Mouse (Mus musculus) testis, adult 2 months (tissue): ENCODE results near the gene Rrp12. TPM values are rescaled to one million over a fixed set of nuclear protein-coding genes. Genes with fewer than 3 reads are reported as not detected.

Experiments
- H3K27ac ChIP-seq: fragments of 200-500 bp; 2 replicates; pipeline ENCODE4 v1.5.1; 2012; ENCODE audit warnings: low read depth, low read length; ENCODE audit not compliant: control insufficient read depth, insufficient read depth
- H3K27me3 ChIP-seq: fragments of 200-500 bp; 2 replicates; pipeline ENCODE4 v1.6.1; 2012; ENCODE audit warnings: mild to moderate bottlenecking, low read length, moderate library complexity; ENCODE audit not compliant: control insufficient read depth, insufficient read depth
- H3K36me3 ChIP-seq: fragments of 200-500 bp; 2 replicates; pipeline ENCODE4 v1.6.1; 2012; ENCODE audit warnings: mild to moderate bottlenecking, low read length; ENCODE audit not compliant: control insufficient read depth, insufficient read depth
- H3K4me1 ChIP-seq: fragments of 200-500 bp; 2 replicates; pipeline ENCODE4 v1.6.1; 2012; ENCODE audit warnings: low read length; ENCODE audit not compliant: control insufficient read depth, insufficient read depth
- H3K4me3 ChIP-seq: fragments of 200-500 bp; 2 replicates; pipeline ENCODE4 v1.5.1; 2012; ENCODE audit warnings: low read depth, mild to moderate bottlenecking, low read length, moderate library complexity, mixed read lengths; ENCODE audit not compliant: control insufficient read depth
- CTCF ChIP-seq: fragments of 200-500 bp; IDR thresholded peaks from 2 replicates; pipeline ENCODE4 v1.5.1; 2012; ENCODE audit warnings: low read depth, mild to moderate bottlenecking, inconsistent platforms, low read length, moderate library complexity; ENCODE audit not compliant: control insufficient read depth, insufficient read depth, insufficient replicate concordance
- POLR2A ChIP-seq: fragments of 200-500 bp; IDR thresholded peaks from 2 replicates; pipeline ENCODE4 v1.6.1; 2012; ENCODE audit warnings: low read depth, mild to moderate bottlenecking, inconsistent platforms, low read length, moderate library complexity; ENCODE audit not compliant: control insufficient read depth
- polyA plus RNA-seq: library from polyadenylated mRNA; depleted of rRNA; stranded (reverse); fragments of >200 nt; gene quantifications from 2 replicates; pipeline ENCODE4 v1.2.3, GENCODE M21; 2012

Rrp12 gene
- polyA plus RNA-seq, 1 experiment: 32.3 TPM

GRCm38 (mm10) chr19:41831718-41832391 is 64.1 kb downstream of the Rrp12 start:
- Histone ChIP-seq H3K27ac (no peak overlapping the region), H3K36me3 (no peaks in the 10 kb centered on the region), H3K4me3 (peak overlapping the region; percentile 97), H3K4me1 (peaks cover 16% of the 10 kb centered on the region), H3K27me3 (peaks cover 9% of the 10 kb centered on the region; the same call in 1 of the 2 replicates)
- TF ChIP-seq POLR2A (no peak), CTCF (no peak)

GRCm38 (mm10) chr19:41831101-41831570 is 64.8 kb downstream of the Rrp12 start:
- peaks cover 9% of the 10 kb centered on the region; the same call in 1 of the 2 replicates for H3K27me3 ChIP-seq
- peak overlapping the region; percentile 97 for H3K4me3 ChIP-seq
- H3K27ac ChIP-seq: no peak overlapping the region
- TF ChIP-seq POLR2A (no peak), CTCF (no peak)
- no peaks in the 10 kb centered on the region for H3K36me3 ChIP-seq
- peaks cover 16% of the 10 kb centered on the region for H3K4me1 ChIP-seq

- Histone ChIP-seq H3K27ac (peak overlapping the region; percentile 18), H3K36me3 (no peaks in the 10 kb centered on the region), H3K4me1 (peaks cover 16% of the 10 kb centered on the region), H3K27me3 (peaks cover 9% of the 10 kb centered on the region; the same call in 1 of the 2 replicates), H3K4me3 (peak overlapping the region; percentile 97)
- TF ChIP-seq POLR2A (no peak), CTCF (no peak)
Measured at GRCm38 (mm10) chr19:41830106-41831031, 65.6 kb downstream of the Rrp12 start.

- Histone ChIP-seq H3K4me1 (peaks cover 16% of the 10 kb centered on the region), H3K27me3 (peaks cover 9% of the 10 kb centered on the region; the same call in 1 of the 2 replicates), H3K4me3 (peak within 1 kb of the TSS; percentile 97), H3K36me3 (no peaks in the 10 kb centered on the region), H3K27ac (peak within 1 kb of the TSS; percentile 86)
- peak; percentile 51; the same call in 1 of the 2 replicates for TF ChIP-seq POLR2A
- TF ChIP-seq CTCF: no peak
Measured at GRCm38 (mm10) chr19:41829381-41830105, 66.4 kb downstream of the Rrp12 start, which contains the start of gene Frat1. TSS of gene Frat1 (plus strand) at chr19:41829970.

GRCm38 (mm10) chr19:41828941-41829340 is 67.0 kb downstream of the Rrp12 start:
- peaks cover 16% of the 10 kb centered on the region for H3K4me1 ChIP-seq
- H3K36me3 ChIP-seq: no peaks in the 10 kb centered on the region
- peak overlapping the region; percentile 97 for H3K4me3 ChIP-seq
- H3K27ac ChIP-seq: no peak overlapping the region
- no peak for TF ChIP-seq POLR2A
- no peak for TF ChIP-seq CTCF
- peaks cover 9% of the 10 kb centered on the region; the same call in 1 of the 2 replicates for H3K27me3 ChIP-seq

- Histone ChIP-seq H3K27me3 (peaks cover 9% of the 10 kb centered on the region; the same call in 1 of the 2 replicates), H3K4me3 (no peak overlapping the region), H3K36me3 (no peaks in the 10 kb centered on the region), H3K27ac (no peak overlapping the region), H3K4me1 (peaks cover 15% of the 10 kb centered on the region)
- TF ChIP-seq POLR2A: no peak
- no peak for TF ChIP-seq CTCF
Measured at GRCm38 (mm10) chr19:41826529-41826928, 69.4 kb downstream of the Rrp12 start.

- no peak overlapping the region for H3K27ac ChIP-seq
Measured at GRCm38 (mm10) chr19:41824950-41825349, 71.0 kb downstream of the Rrp12 start.

More at GRCm38 (mm10) chr19:41824950-41825349, 71.0 kb downstream of the Rrp12 start:
- Histone ChIP-seq H3K4me3 (no peak overlapping the region), H3K36me3 (no peaks in the 10 kb centered on the region), H3K27me3 (no peaks in the 10 kb centered on the region), H3K4me1 (peaks cover 4% of the 10 kb centered on the region)
- TF ChIP-seq POLR2A (no peak), CTCF (no peak)
